Mouse (Mus musculus) C2C12 (cell line): ENCODE measurements around the gene Plppr5.

Experiments used
- CTCF ChIP-seq: IDR thresholded peaks from one replicate; pipeline ENCODE4 v1.5.1; 2011; ENCODE audit not compliant: control insufficient read depth, insufficient read depth, insufficient read length
- MYOD1 ChIP-seq: IDR thresholded peaks from one replicate; pipeline ENCODE4 v1.6.1; 2011; ENCODE audit warnings: low read depth; ENCODE audit not compliant: control insufficient read depth, insufficient read length
- MYOG ChIP-seq: IDR thresholded peaks from one replicate; pipeline ENCODE4 v1.6.1; 2011; ENCODE audit not compliant: control insufficient read depth, insufficient read length; ENCODE audit errors: extremely low read depth
- USF1 ChIP-seq: IDR thresholded peaks from one replicate; pipeline ENCODE4 v1.6.1; 2011; ENCODE audit warnings: low read depth, mild to moderate bottlenecking, control low read depth, moderate library complexity

DNA sequence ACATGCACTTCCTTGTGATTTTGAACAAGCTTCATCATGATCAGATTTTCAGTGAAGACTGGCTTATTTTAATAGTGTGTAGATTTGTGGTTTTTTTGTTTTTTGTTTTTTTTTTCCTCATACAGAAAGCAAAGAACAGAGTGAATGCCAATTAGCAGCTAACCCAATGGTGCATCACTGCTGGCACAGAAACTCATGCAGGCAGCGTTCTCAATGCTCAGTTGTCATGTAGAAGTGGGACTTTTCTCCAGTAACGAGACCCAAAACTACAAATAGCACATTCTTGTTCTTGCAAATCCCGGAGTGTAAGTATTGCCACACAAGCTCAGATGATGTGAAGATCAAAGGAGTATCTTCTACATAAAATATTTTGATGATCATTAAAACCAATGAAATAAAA lies 156.9 kb downstream of the Plppr5 start:
- TF ChIP-seq CTCF (no peak), USF1 (no peak), MYOG (no peak), MYOD1 (no peak)
